Mouse (Mus musculus): ENCODE data around the gene Msrb3. TPM values are rescaled to one million over a fixed set of nuclear protein-coding genes. Genes with fewer than 3 reads are reported as not detected.

Gene Msrb3
- polyA plus RNA-seq (2014; fragmentation: Nextera tagmentation; extraction: Ambion mirVana), result 10.1 and 13.6 TPM in 2 replicates

GRCm38 (mm10) chr10:120898785-120899762, at the start of gene Msrb3:
Msrb3 (minus strand) TSS chr10:120899101.
- WGBS, result 6% methylated on average over 31 of the region's 64 CpGs
- H3K4me2 ChIP-seq (ENCODE audit: low read depth, low read length), result peak within 1 kb of the TSS; percentile 90
- H3K36me3 ChIP-seq (ENCODE audit: control insufficient read depth, insufficient read depth, low read length), result no peaks in the 10 kb centered on the region
- H3K4me1 ChIP-seq (ENCODE audit: control insufficient read depth, insufficient read depth, low read length), result peaks cover 12% of the 10 kb centered on the region
- peak; percentile 79 for ATAC-seq (ENCODE audit: low read depth)
- peak within 1 kb of the TSS; percentile 82 for H3K9ac ChIP-seq (ENCODE audit: low read depth, low read length)
- peak within 1 kb of the TSS; percentile 65 for H3K27ac ChIP-seq (replicated peaks; ENCODE audit: low read depth, low read length)
- H3K27me3 ChIP-seq (replicated peaks; ENCODE audit: control insufficient read depth, insufficient read depth, low read length), result no peaks in the 10 kb centered on the region
- DNase-seq (ENCODE audit: low spot score), result peak; percentile 92
- no peaks in the 10 kb centered on the region for H3K9me3 ChIP-seq (ENCODE audit: control insufficient read depth, low read length)
- peak within 1 kb of the TSS; percentile 77 for H3K4me3 ChIP-seq (ENCODE audit: low read depth, low read length)

- H3K9ac ChIP-seq (ENCODE audit: low read depth, low read length), result no peak overlapping the region
Measured at GRCm38 (mm10) chr10:120948461-120948860, 49.6 kb upstream of the Msrb3 start.

GRCm38 (mm10) chr10:120947842-120948241, 48.9 kb upstream of the Msrb3 start:
- no peaks in the 10 kb centered on the region for H3K9me3 ChIP-seq (ENCODE audit: control insufficient read depth, low read length)
- no peak overlapping the region for H3K4me3 ChIP-seq (ENCODE audit: low read depth, low read length)
- ATAC-seq (ENCODE audit: low read depth) (no peak), DNase-seq (ENCODE audit: low spot score) (no peak)
- peaks cover 12% of the 10 kb centered on the region for H3K36me3 ChIP-seq (ENCODE audit: control insufficient read depth, insufficient read depth, low read length)
- H3K4me1 ChIP-seq (ENCODE audit: control insufficient read depth, insufficient read depth, low read length), result no peaks in the 10 kb centered on the region; the same call in 1 of the 2 replicates
- H3K9ac ChIP-seq (ENCODE audit: low read depth, low read length), result no peak overlapping the region
- 86% methylated on average over 2 of the region's 2 CpGs for WGBS
- H3K27me3 ChIP-seq (replicated peaks; ENCODE audit: control insufficient read depth, insufficient read depth, low read length), result no peaks in the 10 kb centered on the region
- H3K4me2 ChIP-seq (ENCODE audit: low read depth, low read length), result no peak overlapping the region
- no peak overlapping the region for H3K27ac ChIP-seq (replicated peaks; ENCODE audit: low read depth, low read length)

More at GRCm38 (mm10) chr10:120948461-120948860, 49.6 kb upstream of the Msrb3 start:
- Histone ChIP-seq H3K36me3 (ENCODE audit: control insufficient read depth, insufficient read depth, low read length) (peaks cover 12% of the 10 kb centered on the region), H3K27me3 (replicated peaks; ENCODE audit: control insufficient read depth, insufficient read depth, low read length) (no peaks in the 10 kb centered on the region), H3K9me3 (ENCODE audit: control insufficient read depth, low read length) (no peaks in the 10 kb centered on the region), H3K4me1 (ENCODE audit: control insufficient read depth, insufficient read depth, low read length) (peaks cover 2% of the 10 kb centered on the region), H3K4me3 (ENCODE audit: low read depth, low read length) (no peak overlapping the region), H3K4me2 (ENCODE audit: low read depth, low read length) (no peak overlapping the region), H3K27ac (replicated peaks; ENCODE audit: low read depth, low read length) (no peak overlapping the region)
- no peak for ATAC-seq (ENCODE audit: low read depth)
- 79% methylated on average over 2 of the region's 2 CpGs for WGBS
- no peak for DNase-seq (ENCODE audit: low spot score)

GRCm38 (mm10) chr10:120946847-120947246, 47.9 kb upstream of the Msrb3 start:
- Histone ChIP-seq H3K4me1 (ENCODE audit: control insufficient read depth, insufficient read depth, low read length) (no peaks in the 10 kb centered on the region), H3K36me3 (ENCODE audit: control insufficient read depth, insufficient read depth, low read length) (peaks cover 12% of the 10 kb centered on the region), H3K4me2 (ENCODE audit: low read depth, low read length) (no peak overlapping the region), H3K4me3 (ENCODE audit: low read depth, low read length) (no peak overlapping the region), H3K27me3 (replicated peaks; ENCODE audit: control insufficient read depth, insufficient read depth, low read length) (no peaks in the 10 kb centered on the region), H3K9ac (ENCODE audit: low read depth, low read length) (no peak overlapping the region), H3K27ac (replicated peaks; ENCODE audit: low read depth, low read length) (no peak overlapping the region), H3K9me3 (ENCODE audit: control insufficient read depth, low read length) (no peaks in the 10 kb centered on the region)
- 84% methylated on average over 5 of the region's 5 CpGs for WGBS
- no peak for ATAC-seq (ENCODE audit: low read depth)
- DNase-seq (ENCODE audit: low spot score), result no peak

GRCm38 (mm10) chr10:120938904-120939208, 40.0 kb upstream of the Msrb3 start:
- ATAC-seq (ENCODE audit: low read depth), result no peak

GRCm38 (mm10) chr10:120938077-120938903, 39.4 kb upstream of the Msrb3 start:
- Histone ChIP-seq H3K27ac (replicated peaks; ENCODE audit: low read depth, low read length) (no peak overlapping the region), H3K4me2 (ENCODE audit: low read depth, low read length) (no peak overlapping the region), H3K27me3 (replicated peaks; ENCODE audit: control insufficient read depth, insufficient read depth, low read length) (no peaks in the 10 kb centered on the region), H3K9ac (ENCODE audit: low read depth, low read length) (no peak overlapping the region), H3K9me3 (ENCODE audit: control insufficient read depth, low read length) (no peaks in the 10 kb centered on the region), H3K4me1 (ENCODE audit: control insufficient read depth, insufficient read depth, low read length) (no peaks in the 10 kb centered on the region), H3K36me3 (ENCODE audit: control insufficient read depth, insufficient read depth, low read length) (0 out of 2 replicates have a peak, but pooled peaks cover under 1% of the 10 kb centered on the region), H3K4me3 (ENCODE audit: low read depth, low read length) (no peak overlapping the region)
- ATAC-seq (ENCODE audit: low read depth) (peak; percentile 47; the same call in 1 of the 2 replicates), DNase-seq (ENCODE audit: low spot score) (peak; percentile 64)
- 51% methylated on average over 19 of the region's 19 CpGs for WGBS

More at GRCm38 (mm10) chr10:120938904-120939208, 40.0 kb upstream of the Msrb3 start:
- H3K36me3 ChIP-seq (ENCODE audit: control insufficient read depth, insufficient read depth, low read length), result no peaks in the 10 kb centered on the region
- no peaks in the 10 kb centered on the region for H3K9me3 ChIP-seq (ENCODE audit: control insufficient read depth, low read length)
- no peak overlapping the region for H3K4me3 ChIP-seq (ENCODE audit: low read depth, low read length)
- no peak overlapping the region for H3K4me2 ChIP-seq (ENCODE audit: low read depth, low read length)
- no peak overlapping the region for H3K9ac ChIP-seq (ENCODE audit: low read depth, low read length)
- 77% methylated on average over 2 of the region's 2 CpGs for WGBS
- no peak overlapping the region for H3K27ac ChIP-seq (replicated peaks; ENCODE audit: low read depth, low read length)
- DNase-seq (ENCODE audit: low spot score), result no peak
- H3K4me1 ChIP-seq (ENCODE audit: control insufficient read depth, insufficient read depth, low read length), result no peaks in the 10 kb centered on the region
- H3K27me3 ChIP-seq (replicated peaks; ENCODE audit: control insufficient read depth, insufficient read depth, low read length), result no peaks in the 10 kb centered on the region

GRCm38 (mm10) chr10:120929536-120929935, 30.6 kb upstream of the Msrb3 start:
- no peak for DNase-seq (ENCODE audit: low spot score)
- no peaks in the 10 kb centered on the region for H3K9me3 ChIP-seq (ENCODE audit: control insufficient read depth, low read length)
- H3K4me3 ChIP-seq (ENCODE audit: low read depth, low read length), result no peak overlapping the region
- H3K9ac ChIP-seq (ENCODE audit: low read depth, low read length), result no peak overlapping the region
- no peaks in the 10 kb centered on the region for H3K27me3 ChIP-seq (replicated peaks; ENCODE audit: control insufficient read depth, insufficient read depth, low read length)
- H3K27ac ChIP-seq (replicated peaks; ENCODE audit: low read depth, low read length), result no peak overlapping the region
- no peaks in the 10 kb centered on the region for H3K4me1 ChIP-seq (ENCODE audit: control insufficient read depth, insufficient read depth, low read length)
- peaks cover 59% of the 10 kb centered on the region for H3K36me3 ChIP-seq (ENCODE audit: control insufficient read depth, insufficient read depth, low read length)
- WGBS, result 76% methylated on average over 7 of the region's 7 CpGs
- no peak for ATAC-seq (ENCODE audit: low read depth)
- no peak overlapping the region for H3K4me2 ChIP-seq (ENCODE audit: low read depth, low read length)

- H3K9me3 ChIP-seq (ENCODE audit: control insufficient read depth, low read length), result no peaks in the 10 kb centered on the region
- H3K9ac ChIP-seq (ENCODE audit: low read depth, low read length), result no peak overlapping the region
- no peaks in the 10 kb centered on the region for H3K27me3 ChIP-seq (replicated peaks; ENCODE audit: control insufficient read depth, insufficient read depth, low read length)
- no peak for DNase-seq (ENCODE audit: low spot score)
- no peak overlapping the region for H3K27ac ChIP-seq (replicated peaks; ENCODE audit: low read depth, low read length)
- H3K36me3 ChIP-seq (ENCODE audit: control insufficient read depth, insufficient read depth, low read length), result peaks cover 58% of the 10 kb centered on the region
- no peak overlapping the region for H3K4me3 ChIP-seq (ENCODE audit: low read depth, low read length)
- no peak for ATAC-seq (ENCODE audit: low read depth)
- 81% methylated on average over 5 of the region's 5 CpGs for WGBS
- H3K4me2 ChIP-seq (ENCODE audit: low read depth, low read length), result no peak overlapping the region
- H3K4me1 ChIP-seq (ENCODE audit: control insufficient read depth, insufficient read depth, low read length), result no peaks in the 10 kb centered on the region
Measured at GRCm38 (mm10) chr10:120928183-120928582, 29.3 kb upstream of the Msrb3 start.
